Mouse (Mus musculus): ENCODE results near the gene Gsto2.

The Gsto2 gene

DNA sequence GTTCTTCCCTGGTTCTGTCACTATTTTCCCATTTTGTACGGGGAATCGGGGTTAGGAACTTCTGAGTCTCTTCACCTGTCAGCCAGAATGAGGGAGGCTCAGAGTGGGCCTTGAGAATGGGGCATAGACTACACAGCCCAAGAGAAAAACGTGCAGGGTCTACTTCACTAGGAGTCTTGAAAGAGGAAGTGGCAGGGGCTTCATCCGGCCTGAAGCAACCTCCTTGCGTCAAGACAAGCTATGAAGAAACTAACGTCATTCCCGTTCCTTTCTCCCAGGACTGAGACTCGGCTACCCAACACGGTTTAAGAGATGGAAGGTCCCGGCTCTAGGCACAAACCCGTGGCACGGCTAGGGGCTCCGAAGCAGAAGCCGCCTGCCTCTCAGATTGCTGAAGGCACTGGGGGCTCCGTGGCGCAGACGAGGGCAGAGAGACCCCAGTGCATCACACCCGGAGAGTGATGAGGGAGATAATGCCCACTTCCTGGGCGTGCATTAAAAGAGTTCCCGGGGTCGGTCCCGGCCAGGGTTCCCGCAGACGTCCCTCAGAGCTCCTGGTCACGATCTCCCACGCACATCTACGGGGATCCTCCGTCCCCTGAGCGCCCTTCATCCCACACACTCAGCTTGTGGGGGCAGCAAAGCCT lies 53.2 kb downstream of the Gsto2 start:
- peak; percentile 56 for DNase-seq (ENCODE audit: low read depth, low spot score)

DNA sequence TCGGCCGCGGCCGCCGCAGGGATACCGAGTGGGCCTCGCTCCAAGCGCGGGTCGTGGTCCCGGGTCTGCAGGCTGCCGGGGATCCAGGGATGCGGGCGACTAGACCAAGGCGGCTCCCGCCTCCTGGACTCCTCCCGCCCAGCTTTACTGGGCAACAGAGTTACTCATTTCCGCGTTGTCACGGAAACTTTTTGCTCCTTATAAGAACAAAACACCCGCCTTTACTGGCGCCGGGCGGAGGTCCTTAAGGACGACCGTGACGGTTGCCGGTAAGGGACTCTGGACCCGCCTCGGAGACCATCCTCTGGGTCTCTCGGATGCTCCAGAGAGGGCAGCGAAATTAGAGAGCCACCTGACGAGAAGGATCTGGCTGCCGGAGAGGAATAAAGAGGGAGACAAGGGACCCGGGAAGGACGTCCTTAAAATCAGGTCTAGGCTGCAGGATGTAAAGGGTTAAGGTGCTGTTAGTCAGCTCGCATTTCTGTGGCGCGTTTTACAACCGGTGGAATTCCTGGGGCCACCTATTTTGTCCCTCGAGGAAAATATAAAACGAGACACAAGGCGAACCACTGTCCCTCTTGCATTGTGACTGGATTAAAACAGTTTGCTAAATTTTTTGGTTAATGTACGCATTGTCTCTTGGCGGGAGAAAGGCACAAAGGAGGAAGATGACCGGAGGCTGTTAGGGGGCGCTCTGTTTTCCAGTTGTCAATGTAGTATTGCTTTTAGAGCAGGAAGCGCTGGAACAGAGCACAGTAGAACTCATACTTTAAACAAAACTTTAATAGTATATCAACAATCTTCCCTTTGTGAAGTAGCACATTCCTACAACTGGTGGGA lies 54.0 kb downstream of the Gsto2 start, which contains the start of the genes Cfap43 and Itprip:
TSS of gene Cfap43 (minus strand) at position 162 of the 840 bp plus-strand sequence.
TSS of gene Itprip (minus strand) at position 174 of the 840 bp plus-strand sequence.
- peak; percentile 85 for DNase-seq (ENCODE audit: low read depth, low spot score)

DNA sequence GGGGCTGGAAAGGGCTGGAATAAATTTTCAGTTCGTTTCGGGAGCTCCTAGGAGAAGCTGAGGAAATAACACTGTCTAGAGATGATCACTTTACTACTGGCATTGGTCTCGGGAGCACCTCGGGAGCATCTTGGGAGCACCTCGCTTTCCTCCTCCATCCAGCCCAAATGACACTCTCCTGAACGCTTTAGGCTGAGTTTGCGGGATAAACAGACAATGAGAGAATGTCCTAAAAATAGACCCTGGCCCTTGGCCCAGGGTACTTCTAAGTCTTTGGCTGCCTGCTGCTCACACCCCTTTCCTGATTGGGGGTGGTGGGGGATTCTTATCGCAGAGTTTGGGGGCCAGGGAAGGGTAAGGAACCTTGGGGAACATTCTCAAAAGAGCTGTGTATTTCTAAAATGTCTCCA lies 54.6 kb downstream of the Gsto2 start:
- no peak for DNase-seq (ENCODE audit: low read depth, low spot score)

DNA sequence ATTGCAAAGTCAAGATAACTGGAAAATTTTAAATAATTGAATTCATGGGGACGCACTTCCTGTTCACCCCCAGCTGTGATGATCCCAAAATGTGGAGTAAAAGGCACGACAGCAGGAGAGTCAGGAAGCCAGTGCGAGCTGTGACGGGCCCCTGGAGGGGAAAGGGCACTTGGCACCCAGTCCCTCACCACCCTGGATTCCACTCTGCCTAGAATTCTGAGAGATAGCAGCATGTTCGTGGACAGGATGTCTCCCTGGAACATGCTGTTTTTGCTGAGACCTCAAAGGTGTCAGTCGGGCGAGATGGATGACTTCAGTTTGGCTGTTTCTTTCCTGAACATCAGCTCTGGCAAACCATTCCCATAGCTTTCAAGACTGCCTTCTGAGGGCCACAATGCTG lies 60.5 kb downstream of the Gsto2 start:
- no peak for DNase-seq (ENCODE audit: low read depth, low spot score)

DNA sequence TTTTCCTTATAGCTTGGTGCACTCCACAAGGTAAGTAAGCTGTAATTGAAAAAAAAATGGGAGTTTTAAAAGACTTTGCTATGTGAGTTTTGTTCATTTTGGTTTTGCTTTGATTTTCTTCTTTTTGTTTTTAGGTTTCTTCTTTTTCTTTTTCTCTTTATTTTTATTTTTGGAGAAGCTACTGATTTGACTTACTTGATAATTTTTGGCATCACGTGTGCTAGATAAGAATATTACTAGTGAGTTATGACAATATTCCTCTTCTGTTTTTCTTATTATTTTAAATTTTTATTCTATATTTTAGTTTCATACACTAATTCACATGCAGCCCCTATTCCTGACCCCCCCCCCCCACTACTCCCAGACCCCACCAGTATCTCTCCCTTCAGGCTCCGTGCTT lies 61.7 kb downstream of the Gsto2 start:
- no peak for DNase-seq (ENCODE audit: low read depth, low spot score)

DNA sequence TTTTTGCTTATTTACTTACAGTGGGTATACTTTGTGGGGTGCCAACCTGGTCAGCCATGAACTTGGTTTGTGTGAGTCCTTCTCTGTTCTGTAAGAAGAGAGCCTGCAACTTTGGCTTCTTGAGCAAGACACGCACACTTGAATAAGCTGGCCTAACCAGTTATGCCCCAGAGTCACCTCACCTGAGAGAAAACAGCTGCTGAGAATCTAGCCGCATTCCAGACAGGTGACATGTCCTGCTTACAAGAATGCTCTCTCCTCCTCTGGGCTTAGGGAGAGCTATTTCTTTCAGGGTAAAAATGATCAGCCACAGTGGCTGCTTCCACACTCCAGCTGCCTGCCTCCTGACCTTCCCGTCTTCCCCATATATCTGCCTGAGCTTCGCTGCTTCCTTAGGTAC lies 63.7 kb downstream of the Gsto2 start:
- no peak for DNase-seq (ENCODE audit: low read depth, low spot score)

DNA sequence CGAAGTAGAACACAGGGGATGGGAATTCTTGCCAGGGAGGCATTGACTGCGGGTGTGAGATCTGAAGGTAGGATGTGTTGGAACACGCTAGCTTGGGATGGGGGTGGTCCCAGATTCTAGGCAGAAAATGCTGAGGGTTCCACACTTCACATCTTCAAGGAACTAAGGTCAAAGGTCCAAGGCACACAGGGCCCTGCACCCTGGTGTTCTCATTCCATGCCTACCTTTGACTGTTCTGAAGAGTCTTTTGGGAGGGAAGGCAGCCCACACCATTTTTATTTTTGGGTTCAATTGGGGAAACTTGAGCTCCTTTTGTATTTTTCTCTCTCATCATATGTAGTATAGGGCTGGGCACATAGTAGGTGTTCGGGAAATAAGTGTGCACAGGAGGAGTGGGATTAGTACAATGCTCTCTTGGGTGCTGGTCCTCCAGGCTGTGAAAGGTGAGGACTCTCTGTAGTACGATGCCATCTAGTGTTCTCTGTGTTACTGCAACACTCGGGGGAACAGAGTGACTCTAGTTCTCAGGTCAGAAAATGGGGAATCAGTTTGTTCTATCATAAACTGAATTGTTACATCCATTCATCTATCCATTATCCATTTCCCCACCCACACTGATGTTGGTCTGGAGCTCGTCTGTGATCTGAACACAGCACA lies 66.8 kb downstream of the Gsto2 start:
- no peak for DNase-seq (ENCODE audit: low read depth, low spot score)

DNA sequence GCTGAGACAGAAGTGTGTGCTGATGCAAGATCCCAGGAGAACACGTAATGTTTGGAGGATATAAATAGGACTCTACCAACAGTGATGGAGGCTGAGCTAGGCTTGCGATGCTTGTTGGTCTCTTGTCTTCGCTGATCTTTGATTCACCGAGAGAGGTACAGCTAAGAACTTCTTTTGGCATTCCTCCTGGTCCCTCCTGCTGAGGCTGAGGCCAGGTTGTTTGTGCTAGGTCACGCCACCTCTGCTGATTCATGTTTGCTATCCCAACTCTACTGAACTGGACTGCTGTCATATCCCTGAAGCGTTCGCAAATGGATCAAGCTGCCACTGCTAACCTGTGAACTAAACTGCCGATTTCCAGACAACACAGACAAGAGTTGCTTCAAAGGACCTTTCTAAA lies 68.8 kb downstream of the Gsto2 start:
- no peak for DNase-seq (ENCODE audit: low read depth, low spot score)

DNA sequence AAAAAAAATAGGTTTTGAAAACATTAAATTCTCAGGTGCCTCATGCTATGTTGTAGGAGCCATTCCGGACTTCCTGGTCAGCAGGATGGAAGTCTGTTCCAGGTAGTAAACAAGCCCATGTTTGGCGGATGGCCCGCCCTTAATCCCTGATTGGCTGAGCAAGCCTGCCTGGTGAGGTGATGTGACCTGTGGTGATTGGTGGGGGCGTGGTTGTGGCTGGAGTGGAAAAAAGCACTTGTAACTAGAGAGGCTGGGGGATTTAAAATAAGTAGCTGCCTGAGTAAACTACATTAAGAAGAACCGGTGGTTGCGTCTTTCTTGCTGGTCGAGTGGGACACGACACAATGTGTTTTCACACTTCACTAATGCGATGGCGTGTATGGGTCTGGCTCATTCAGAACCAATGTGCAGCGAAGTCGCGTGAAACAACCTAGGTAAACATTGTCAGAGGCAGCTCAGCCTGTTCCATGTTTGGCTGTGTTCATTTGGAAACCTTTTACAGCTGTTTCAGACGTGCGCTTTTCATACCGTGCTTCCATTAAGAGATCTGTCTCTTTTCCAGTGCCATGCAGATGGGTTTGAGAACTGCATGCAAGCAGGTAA lies 69.4 kb downstream of the Gsto2 start:
- no peak for DNase-seq (ENCODE audit: low read depth, low spot score)

DNA sequence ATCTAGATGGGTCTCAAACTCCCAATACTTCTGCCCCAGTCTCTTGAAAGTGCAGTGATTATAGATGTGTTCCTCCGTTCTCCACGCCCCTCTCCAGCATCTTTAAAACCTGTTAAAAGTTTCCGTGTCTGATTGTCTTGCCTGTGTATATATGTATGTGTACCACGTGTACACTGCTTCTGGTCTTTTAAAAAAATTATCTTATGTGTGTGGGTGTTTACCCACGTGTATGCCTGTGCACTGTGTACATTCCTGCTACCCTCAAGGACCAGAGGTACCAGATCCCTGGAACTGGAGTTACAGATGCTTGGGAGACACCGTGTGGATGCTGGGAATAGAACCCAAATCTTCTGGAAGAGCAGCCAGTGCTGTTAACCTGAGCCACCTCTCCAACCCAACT lies 70.2 kb downstream of the Gsto2 start:
- no peak for DNase-seq (ENCODE audit: low read depth, low spot score)
